Mouse (Mus musculus) CH12.LX (cell line): ENCODE results near the gene Tmem192. TPM values are rescaled to one million over a fixed set of nuclear protein-coding genes. Genes with fewer than 3 reads are reported as not detected.
"Not testable (repeated sequence)": the region's sequence is repeated elsewhere in the genome, so short reads cannot be mapped to it uniquely, and the experiment has no call there.

ENCODE experiments used
- DNase-seq: peaks from one replicate; pipeline ENCODE4 v3.0.0-alpha.2; 2013; ENCODE audit errors: extremely low read depth
- H3K27ac ChIP-seq: 2 replicates; pipeline ENCODE4 v1.5.1; 2012; ENCODE audit warnings: low read depth, mild to moderate bottlenecking, control low read depth, moderate library complexity; ENCODE audit not compliant: insufficient read depth
- H3K27me3 ChIP-seq: replicated peaks from 2 replicates; pipeline ENCODE3; 2012; ENCODE audit warnings: inconsistent platforms
- H3K36me3 ChIP-seq, 2 experiments: replicated peaks in 1 of 2; 2 replicates each; pipeline versions ENCODE3 to v1.6.1; 2012; ENCODE audit warnings: inconsistent platforms in 1 of 2, low read length in 1 of 2, mild to moderate bottlenecking in 1 of 2, mixed read lengths in 1 of 2, moderate library complexity in 1 of 2; ENCODE audit not compliant: control insufficient read depth in 1 of 2, insufficient read depth in 1 of 2
- H3K4me1 ChIP-seq, 2 experiments: 2 replicates each; pipeline ENCODE4 v1.6.1; 2012; ENCODE audit warnings: inconsistent platforms in 1 of 2, moderate library complexity in 1 of 2; ENCODE audit not compliant: insufficient read depth in 2 of 2, control insufficient read depth in 1 of 2
- H3K4me2 ChIP-seq: 2 replicates; pipeline ENCODE4 v1.6.1; 2012; ENCODE audit warnings: low read depth, mild to moderate bottlenecking, control low read depth; ENCODE audit not compliant: poor library complexity, insufficient read depth, severe bottlenecking
- H3K4me3 ChIP-seq, 3 experiments: fragments of 150-350 bp in 1 of 3; sonication (generic) in 1 of 3; replicated peaks in 1 of 3; 2 replicates each; pipeline versions ENCODE3 to v1.5.1; 2011 to 2012; ENCODE audit warnings: low read depth in 2 of 3, low read length in 2 of 3, mild to moderate bottlenecking in 2 of 3, moderate library complexity in 2 of 3, control low read depth in 1 of 3, improper control_type of control experiment in 1 of 3, inconsistent platforms in 1 of 3, mixed read lengths in 1 of 3; ENCODE audit not compliant: poor library complexity in 1 of 3
- H3K79me2 ChIP-seq: replicated peaks from 2 replicates; pipeline ENCODE4 v1.6.1; 2012; ENCODE audit warnings: mild to moderate bottlenecking, moderate library complexity; ENCODE audit not compliant: control insufficient read depth, poor library complexity, insufficient read depth, severe bottlenecking; ENCODE audit errors: extremely low read depth
- H3K9ac ChIP-seq: 2 replicates; pipeline ENCODE4 v1.6.1; 2012; ENCODE audit warnings: low read depth, mild to moderate bottlenecking, control low read depth, moderate library complexity; ENCODE audit not compliant: insufficient read depth
- H3K9me3 ChIP-seq: replicated peaks from 2 replicates; pipeline ENCODE3; 2012; ENCODE audit warnings: low read length, inconsistent platforms, mixed read lengths
- CHD1 ChIP-seq: IDR thresholded peaks from 2 replicates; pipeline ENCODE4 v1.6.1; 2012; ENCODE audit warnings: low read depth, low read length, improper control_type of control experiment, inconsistent platforms
- E2F4 ChIP-seq: IDR thresholded peaks from 2 replicates; pipeline ENCODE4 v1.6.1; 2011; ENCODE audit warnings: low read depth, low read length, improper control_type of control experiment; ENCODE audit not compliant: insufficient replicate concordance
- ELF1 ChIP-seq: IDR thresholded peaks from 2 replicates; pipeline ENCODE4 v1.6.1; 2014; ENCODE audit warnings: low read depth, mild to moderate bottlenecking, inconsistent platforms, low read length, improper control_type of control experiment
- ETS1 ChIP-seq: conservative IDR thresholded peaks from 2 replicates; pipeline ENCODE4 v1.6.1; 2012; ENCODE audit warnings: low read depth, mild to moderate bottlenecking, inconsistent platforms, low read length, improper control_type of control experiment, moderate library complexity
- HCFC1 ChIP-seq: IDR thresholded peaks from 2 replicates; pipeline ENCODE4 v1.6.1; 2012; ENCODE audit warnings: low read depth, mild to moderate bottlenecking, inconsistent platforms, low read length, improper control_type of control experiment
- IRF4 ChIP-seq: IDR thresholded peaks from 2 replicates; pipeline ENCODE4 v1.6.1; 2014; ENCODE audit warnings: low read depth, mild to moderate bottlenecking, inconsistent platforms, low read length, improper control_type of control experiment
- JUN ChIP-seq: IDR thresholded peaks from 2 replicates; pipeline ENCODE4 v1.6.1; 2011; ENCODE audit warnings: low read depth, mild to moderate bottlenecking, low read length, improper control_type of control experiment, moderate library complexity; ENCODE audit not compliant: insufficient read depth
- MAFK ChIP-seq: IDR thresholded peaks from 2 replicates; pipeline ENCODE4 v1.6.1; 2011; ENCODE audit warnings: low read length, improper control_type of control experiment; ENCODE audit not compliant: insufficient replicate concordance
- MXI1 ChIP-seq: IDR thresholded peaks from 2 replicates; pipeline ENCODE4 v1.6.1; 2011; ENCODE audit warnings: mild to moderate bottlenecking, low read depth, low read length, improper control_type of control experiment
- NELFE ChIP-seq: IDR thresholded peaks from 2 replicates; pipeline ENCODE4 v1.6.1; 2011; ENCODE audit warnings: low read depth, low read length, improper control_type of control experiment
- PAX5 ChIP-seq: IDR thresholded peaks from 2 replicates; pipeline ENCODE4 v1.6.1; 2012; ENCODE audit warnings: low read length, inconsistent platforms, mixed read lengths
- POLR2AphosphoS2 ChIP-seq: IDR thresholded peaks from 2 replicates; pipeline ENCODE4 v1.6.1; 2011; ENCODE audit warnings: low read depth, low read length, improper control_type of control experiment
- SIN3A ChIP-seq: IDR thresholded peaks from 2 replicates; pipeline ENCODE4 v1.6.1; 2012; ENCODE audit warnings: low read length, improper control_type of control experiment, inconsistent platforms
- TCF12 ChIP-seq: IDR thresholded peaks from 2 replicates; pipeline ENCODE4 v1.6.1; 2014; ENCODE audit warnings: low read depth, mild to moderate bottlenecking, inconsistent platforms, low read length, improper control_type of control experiment
- UBTF ChIP-seq: IDR thresholded peaks from 2 replicates; pipeline ENCODE4 v1.6.1; 2012; ENCODE audit warnings: low read depth, mild to moderate bottlenecking, inconsistent platforms, low read length, improper control_type of control experiment, moderate library complexity
- ZNF384 ChIP-seq: IDR thresholded peaks from 2 replicates; pipeline ENCODE4 v1.6.1; 2012; ENCODE audit warnings: low read depth, low read length, improper control_type of control experiment, inconsistent platforms
- dilution Hi-C: fragments of 300-500 bp; cut with MboI; formaldehyde crosslinking; loops from 2 replicates; pipeline ENCODE4 v1.14.3; 2020; ENCODE audit warnings: low sequenced_read_pairs; ENCODE audit not compliant: extremely low pct_unique_long_range_greater_than_20kb, extremely low pct_ligation_motif_present
- in situ Hi-C: fragments of 300-500 bp; cut with MboI; formaldehyde crosslinking; loops from 3 replicates; pipeline ENCODE4 v1.14.3; 2019; ENCODE audit warnings: low sequenced_read_pairs, low pct_ligation_motif_present, low pct_unique_long_range_greater_than_20kb, mixed read lengths
- polyA plus RNA-seq: library from polyadenylated mRNA; unstranded; fragments of >175 nt; gene quantifications from 2 replicates; pipeline ENCODE4 v1.2.1, GENCODE M21; 2012; ENCODE audit warnings: low read depth; ENCODE audit not compliant: insufficient read length
- total RNA-seq, 2 experiments: library from RNA; depleted of rRNA; stranded (reverse); fragments of 300-350 nt in 1 of 2; fragments of >200 nt in 1 of 2; gene quantifications; 2 replicates each; pipeline ENCODE4 v1.2.3; 2012 to 2014

Tmem192 gene
- total and polyA plus RNA-seq, 3 experiments, result 19.5 to 72.1 (median 20.6) TPM

DNA sequence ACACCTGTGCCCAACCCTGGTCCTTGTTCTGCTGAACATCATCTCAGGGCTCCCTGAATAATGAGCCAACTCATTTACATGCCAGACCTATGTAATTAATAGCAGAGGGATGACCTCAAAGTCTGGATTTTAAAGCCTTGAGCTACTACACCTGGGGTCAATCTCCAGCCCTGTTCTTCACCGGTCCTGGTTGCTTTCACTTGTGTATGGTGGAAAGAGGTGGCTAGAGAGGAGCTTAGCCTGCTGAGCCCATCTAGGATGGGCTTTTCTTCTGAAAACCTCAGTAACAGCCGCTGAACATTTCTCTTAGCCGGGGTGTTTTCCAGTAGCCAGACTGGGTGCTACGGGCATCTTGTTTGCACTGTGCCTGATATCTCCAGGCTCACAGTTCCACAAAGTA, 40.7 kb downstream of the Tmem192 start, which contains the start of gene Trim75:
TSS of gene Trim75 (minus strand) at position 101 of the 400 bp plus-strand sequence.
- no peak for DNase-seq
- peaks cover 8 to 36% of the 10 kb centered on the region in 2 experiments; a peak in 3 of 4 replicates for H3K4me1 ChIP-seq
- no peak within 1 kb of the TSS for H3K9ac ChIP-seq
- peaks cover 2% of the 10 kb centered on the region for H3K9me3 ChIP-seq
- in situ Hi-C loops, result no loop called here
- dilution Hi-C loops, result no loop called here
- no peak within 1 kb of the TSS for H3K4me2 ChIP-seq
- no peak within 1 kb of the TSS for H3K4me3 ChIP-seq
- no peaks in the 10 kb centered on the region for H3K27me3 ChIP-seq
- no peaks in the 10 kb centered on the region for H3K36me3 ChIP-seq
- TF ChIP-seq SIN3A (no peak), CHD1 (no peak), ELF1 (no peak), UBTF (no peak)
- H3K27ac ChIP-seq, result no peak within 1 kb of the TSS
- H3K79me2 ChIP-seq, result no peaks in the 10 kb centered on the region

DNA sequence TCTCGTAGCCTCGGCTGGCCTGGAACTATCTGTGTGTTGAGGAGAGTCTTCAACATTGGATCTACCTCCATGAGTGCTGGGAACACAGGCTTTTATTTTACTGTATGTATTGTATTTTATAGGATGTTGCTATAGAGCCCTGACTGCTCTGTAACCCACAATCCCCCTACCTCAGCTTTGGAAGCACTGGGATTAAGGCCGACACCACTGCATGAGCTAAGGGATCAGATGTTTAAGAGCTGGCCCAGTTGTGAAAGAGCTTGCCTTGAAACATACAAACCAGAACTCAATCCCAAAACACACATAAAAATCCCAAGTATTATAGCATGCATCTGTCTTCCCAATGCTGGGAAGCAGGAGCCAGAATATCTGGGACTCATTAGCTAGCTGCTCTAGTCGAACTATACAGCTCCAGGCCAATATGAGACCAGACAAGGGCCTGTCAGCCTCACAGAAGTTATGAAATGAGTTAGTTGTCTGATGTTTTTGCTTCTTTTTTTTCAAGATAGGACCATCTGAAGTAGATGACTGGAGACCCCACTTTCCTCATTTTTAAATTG, 51.9 kb downstream of the Tmem192 start:
- Histone ChIP-seq H3K4me1 (peaks cover 10 to 11% of the 10 kb centered on the region in 2 experiments), H3K27me3 (no peaks in the 10 kb centered on the region)

DNA sequence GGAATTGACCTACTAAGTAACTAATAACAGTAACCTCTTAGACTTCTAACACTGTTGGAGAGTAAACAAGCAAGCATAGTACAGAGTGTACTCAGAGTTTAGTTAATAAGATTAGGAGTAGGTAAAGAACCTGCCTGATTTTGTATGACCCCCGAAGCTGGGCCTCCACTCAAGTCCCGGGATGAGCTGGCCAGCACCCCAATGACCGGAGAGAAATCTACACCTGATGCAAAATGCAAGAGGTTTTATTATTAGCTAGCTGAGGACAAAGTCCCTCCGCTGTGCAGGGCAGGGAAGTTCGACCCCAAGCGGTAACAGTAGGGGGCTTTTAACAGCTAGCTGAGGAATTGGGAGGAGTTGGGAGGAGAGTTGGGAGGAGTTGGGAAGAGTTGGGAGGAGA, 60.6 kb downstream of the Tmem192 start:
- H3K9ac ChIP-seq, H3K79me2 ChIP-seq, H3K36me3 ChIP-seq, H3K4me1 ChIP-seq, H3K27me3 ChIP-seq, H3K4me3 ChIP-seq, DNase-seq, H3K27ac ChIP-seq, dilution Hi-C loops, H3K9me3 ChIP-seq, in situ Hi-C loops, H3K4me2 ChIP-seq: not testable (repeated sequence)

More for the DNA sequence above, 51.9 kb downstream of the Tmem192 start:
- H3K9me3 ChIP-seq, result no peaks in the 10 kb centered on the region
- in situ Hi-C loops (no loop called here), dilution Hi-C loops (no loop called here)
- H3K4me2 ChIP-seq, result no peak overlapping the region
- H3K27ac ChIP-seq, result no peak overlapping the region
- DNase-seq, result no peak
- no peaks in the 10 kb centered on the region for H3K79me2 ChIP-seq
- H3K9ac ChIP-seq, result no peak overlapping the region
- H3K36me3 ChIP-seq, result no peaks in the 10 kb centered on the region
- H3K4me3 ChIP-seq, result no peak overlapping the region
- TF ChIP-seq ZNF384, result no peak
- no peak for TF ChIP-seq IRF4
- no peak for TF ChIP-seq MAFK
- no peak for TF ChIP-seq MXI1
- TF ChIP-seq ELF1, result no peak
- TF ChIP-seq HCFC1, result no peak
- no peak for TF ChIP-seq PAX5
- no peak for TF ChIP-seq JUN
- TF ChIP-seq E2F4, result no peak
- no peak for TF ChIP-seq TCF12
- no peak for TF ChIP-seq POLR2AphosphoS2
- TF ChIP-seq UBTF, result no peak
- TF ChIP-seq ETS1, result no peak
- TF ChIP-seq NELFE, result no peak
